Mouse (Mus musculus) heart, embryonic 14.5 days (tissue): ENCODE measurements around the gene Pcdh9. TPM values are rescaled to one million over a fixed set of nuclear protein-coding genes. Genes with fewer than 3 reads are reported as not detected.
A peak's percentile ranks its signal among the peaks of the same experiment; 100 is the strongest.

Experiments used
- ATAC-seq: fragments of 200-750 bp; cut with Nextera tagmentation; 2 replicates; pipeline ENCODE4 v1.8.0; 2017; ENCODE audit warnings: low read depth, moderate TSS enrichment; ENCODE audit not compliant: insufficient number of reproducible peaks, insufficient read depth, low FRiP score
- H3K27ac ChIP-seq, 2 experiments: fragments of 200-500 bp in 1 of 2; fragments of 300-500 bp in 1 of 2; sonication (generic) in 1 of 2; replicated peaks in 1 of 2; 2 replicates each; pipeline ENCODE4 v1.5.1; 2012 to 2014; ENCODE audit warnings: low read depth in 2 of 2, low read length in 2 of 2, control low read depth in 1 of 2, mild to moderate bottlenecking in 1 of 2, mixed read lengths in 1 of 2; ENCODE audit not compliant: control insufficient read depth in 1 of 2, insufficient read depth in 1 of 2
- H3K27me3 ChIP-seq: fragments of 300-500 bp; sonication (generic); 2 replicates; pipeline ENCODE4 v1.6.1; 2014; ENCODE audit warnings: mild to moderate bottlenecking, low read length, control low read depth; ENCODE audit not compliant: control insufficient read depth, insufficient read depth
- H3K36me3 ChIP-seq: fragments of 300-500 bp; sonication (generic); 2 replicates; pipeline ENCODE4 v1.6.1; 2014; ENCODE audit warnings: mild to moderate bottlenecking, control low read depth, low read length, mixed read lengths; ENCODE audit not compliant: control insufficient read depth, insufficient read depth
- H3K4me1 ChIP-seq, 2 experiments: fragments of 200-500 bp in 1 of 2; fragments of 300-500 bp in 1 of 2; sonication (generic) in 1 of 2; 2 replicates each; pipeline ENCODE4 v1.6.1; 2012 to 2014; ENCODE audit warnings: low read length in 2 of 2, control low read depth in 1 of 2, mixed read lengths in 1 of 2; ENCODE audit not compliant: control insufficient read depth in 2 of 2, insufficient read depth in 2 of 2
- H3K4me2 ChIP-seq: fragments of 300-500 bp; sonication (generic); 2 replicates; pipeline ENCODE4 v1.6.1; 2014; ENCODE audit warnings: mild to moderate bottlenecking, low read length
- H3K4me3 ChIP-seq, 2 experiments: fragments of 200-500 bp in 1 of 2; fragments of 300-500 bp in 1 of 2; sonication (generic) in 1 of 2; 2 replicates each; pipeline ENCODE4 v1.5.1; 2012 to 2014; ENCODE audit warnings: low read length in 2 of 2, mild to moderate bottlenecking in 2 of 2, control low read depth in 1 of 2, low read depth in 1 of 2, moderate library complexity in 1 of 2; ENCODE audit not compliant: control insufficient read depth in 1 of 2, insufficient read depth in 1 of 2
- H3K9ac ChIP-seq: fragments of 300-500 bp; sonication (generic); 2 replicates; pipeline ENCODE4 v1.6.1; 2014; ENCODE audit warnings: mild to moderate bottlenecking, low read length
- H3K9me3 ChIP-seq: fragments of 300-500 bp; sonication (generic); 2 replicates; pipeline ENCODE4 v1.6.1; 2016; ENCODE audit warnings: low read length, control low read depth; ENCODE audit not compliant: control insufficient read depth
- WGBS: fragments of 180-500 bp; shearing (Covaris S2); extraction: QIAGEN DNeasy Blood & Tissue Kit; methylation state at CpG from one replicate; pipeline ENCODE4 v1.1.7; 2014; 5-methylcytosine and 5-hydroxymethylcytosine counted together
- polyA plus RNA-seq: library from polyadenylated mRNA; unstranded; fragments of >200 nt; fragmentation: Nextera tagmentation; extraction: Ambion mirVana; gene quantifications from 2 replicates; pipeline ENCODE4 v1.2.1, GENCODE M21; 2014

Pcdh9 gene
- polyA plus RNA-seq, 1 experiment from 2014 or later: 8.1 TPM

- no peaks in the 10 kb centered on the region for H3K27me3 ChIP-seq
- WGBS: 41% methylated on average over 13 of the region's 13 CpGs
- no peak for ATAC-seq
- H3K4me2 ChIP-seq: peak overlapping the region; percentile 11; the same call in 1 of the 2 replicates
- no peaks in the 10 kb centered on the region for H3K9me3 ChIP-seq
- no peaks in the 10 kb centered on the region for H3K4me1 ChIP-seq
- no peaks in the 10 kb centered on the region for H3K36me3 ChIP-seq
- H3K27ac ChIP-seq: no peak overlapping the region
- no peak overlapping the region for H3K4me3 ChIP-seq
- H3K9ac ChIP-seq: no peak overlapping the region
These were observed 391.4 kb downstream of the Pcdh9 start for GRCm38 (mm10) chr14:93498813-93499690.

- Histone ChIP-seq H3K4me3 (no peak overlapping the region), H3K27me3 (no peaks in the 10 kb centered on the region), H3K4me2 (no peak overlapping the region), H3K9me3 (no peaks in the 10 kb centered on the region), H3K4me1 (no peaks in the 10 kb centered on the region), H3K27ac (no peak overlapping the region), H3K36me3 (no peaks in the 10 kb centered on the region), H3K9ac (no peak overlapping the region)
- WGBS: 43% methylated on average over 2 of the region's 2 CpGs
- no peak for ATAC-seq
These were observed 415.5 kb downstream of the Pcdh9 start for GRCm38 (mm10) chr14:93474991-93475390.

GRCm38 (mm10) chr14:93472494-93472893 is 418.0 kb downstream of the Pcdh9 start:
- no peak overlapping the region for H3K4me3 ChIP-seq
- no peak overlapping the region for H3K4me2 ChIP-seq
- no peaks in the 10 kb centered on the region for H3K4me1 ChIP-seq
- WGBS: 79% methylated on average over 8 of the region's 8 CpGs
- no peaks in the 10 kb centered on the region for H3K9me3 ChIP-seq
- no peaks in the 10 kb centered on the region for H3K27me3 ChIP-seq
- H3K27ac ChIP-seq: no peak overlapping the region
- no peak for ATAC-seq
- H3K36me3 ChIP-seq: no peaks in the 10 kb centered on the region
- no peak overlapping the region for H3K9ac ChIP-seq

- Histone ChIP-seq H3K36me3 (no peaks in the 10 kb centered on the region), H3K9me3 (no peaks in the 10 kb centered on the region), H3K4me3 (no peak overlapping the region), H3K4me2 (no peak overlapping the region), H3K9ac (no peak overlapping the region), H3K27me3 (no peaks in the 10 kb centered on the region), H3K27ac (no peak overlapping the region), H3K4me1 (no peaks in the 10 kb centered on the region)
- no peak for ATAC-seq
- WGBS: 82% methylated on average over 4 of the region's 4 CpGs
These were observed 427.1 kb downstream of the Pcdh9 start for GRCm38 (mm10) chr14:93463360-93463892.

GRCm38 (mm10) chr14:93450930-93451665 is 439.4 kb downstream of the Pcdh9 start:
- Histone ChIP-seq H3K36me3 (no peaks in the 10 kb centered on the region), H3K27ac (no peak overlapping the region), H3K9ac (no peak overlapping the region), H3K27me3 (no peaks in the 10 kb centered on the region), H3K4me1 (no peaks in the 10 kb centered on the region), H3K4me3 (no peak overlapping the region), H3K4me2 (no peak overlapping the region), H3K9me3 (no peaks in the 10 kb centered on the region)
- ATAC-seq: no peak
- WGBS: 84% methylated on average over 5 of the region's 5 CpGs

- no peak overlapping the region for H3K4me2 ChIP-seq
- no peaks in the 10 kb centered on the region for H3K27me3 ChIP-seq
- ATAC-seq: no peak
- no peak overlapping the region for H3K9ac ChIP-seq
- no peaks in the 10 kb centered on the region for H3K9me3 ChIP-seq
- WGBS: 77% methylated on average over 2 of the region's 2 CpGs
- no peaks in the 10 kb centered on the region for H3K36me3 ChIP-seq
- no peaks in the 10 kb centered on the region for H3K4me1 ChIP-seq
- no peak overlapping the region for H3K4me3 ChIP-seq
- H3K27ac ChIP-seq: no peak overlapping the region
These were observed 448.6 kb downstream of the Pcdh9 start for GRCm38 (mm10) chr14:93441852-93442251.

- Histone ChIP-seq H3K4me1 (no peaks in the 10 kb centered on the region), H3K4me3 (no peak overlapping the region), H3K9ac (no peak overlapping the region), H3K4me2 (no peak overlapping the region), H3K36me3 (no peaks in the 10 kb centered on the region), H3K27ac (no peak overlapping the region), H3K27me3 (no peaks in the 10 kb centered on the region), H3K9me3 (no peaks in the 10 kb centered on the region)
- no peak for ATAC-seq
- WGBS: 47% methylated on average over 1 of the region's 1 CpGs
These were observed 453.3 kb downstream of the Pcdh9 start for GRCm38 (mm10) chr14:93437226-93437625.
